Mouse (Mus musculus): ENCODE measurements at regions not wholly inside any gene's neighbourhood (a gene's known extent, or its start where the extent isn't known, plus 50 kb on each side); places are given as distances from the start of the nearest gene placed in this dataset.

GRCm38 (mm10) chr14:36262126-36262525 is 167.4 kb downstream of the 4930474N05Rik start:
- no peak for TF ChIP-seq GABPA (IDR thresholded peaks at IDR 0.05; ENCODE audit: low read depth, low read length)
- TF ChIP-seq E2F4 (IDR thresholded peaks at IDR 0.05; ENCODE audit: borderline replicate concordance, low read depth, low read length) = no peak
- TF ChIP-seq POLR2A (IDR thresholded peaks at IDR 0.05; ENCODE audit: control insufficient read depth in 1 of 2, insufficient read depth in 1 of 2, low read depth in 1 of 2, low read length in 2 of 2, poor library complexity in 1 of 2) = no peak
- no peak for TF ChIP-seq CTCF (IDR thresholded peaks at IDR 0.05 in 2 of 3, conservative IDR thresholded peaks at IDR 0.05 in 1 of 3; ENCODE audit: control insufficient read depth in 1 of 3, insufficient read depth in 1 of 3, low read depth in 2 of 3, low read length in 3 of 3, poor library complexity in 1 of 3, severe bottlenecking in 1 of 3)
- no peak for TF ChIP-seq POLR2AphosphoS2 (IDR thresholded peaks at IDR 0.05; ENCODE audit: low read length)
- TF ChIP-seq UBTF (IDR thresholded peaks at IDR 0.05; ENCODE audit: borderline replicate concordance, insufficient read depth, low read depth, low read length) = no peak
- TF ChIP-seq ZNF384 (IDR thresholded peaks at IDR 0.05; ENCODE audit: low read depth, low read length) = no peak

Data from MEL (cell line).